Mouse (Mus musculus) adrenal gland, postnatal 14 days (tissue): Measurements from ENCODE around the gene Surf2. TPM values are rescaled to one million over a fixed set of nuclear protein-coding genes. Genes with fewer than 3 reads are reported as not detected.
"Not testable (repeated sequence)": the region's sequence is repeated elsewhere in the genome, so short reads cannot be mapped to it uniquely, and the experiment has no call there.

Source experiments
- DNase-seq: peaks from one replicate; pipeline ENCODE4 v3.0.0; 2021; ENCODE audit warnings: mixed read lengths
- long read RNA-seq, 2 experiments: library from polyadenylated mRNA; stranded (forward); transcript quantifications; one replicate each; pipeline ENCODE4 v2.0.0; 2021
- total RNA-seq: library from RNA; stranded (reverse); gene quantifications from 2 replicates; pipeline ENCODE4 v1.2.3, GENCODE M21; 2021

The Surf2 gene
- total RNA-seq = 33.0 and 35.2 TPM in 2 replicates
- long read RNA-seq, experiment 1, transcript Surf2-202 (5 exons, 740 nt) = minor isoform, 7 of 31 reads
- long read RNA-seq, experiment 1, transcript Surf2-201 (6 exons, 1,203 nt) = major isoform, 13 of 31 reads
- long read RNA-seq, experiment 1, partial matches to known transcripts = 1 of 31 reads
- long read RNA-seq, experiment 1, other reads (novel, unspliced or antisense) = 10 of 31 reads
- long read RNA-seq, experiment 2, transcript Surf2-201 (6 exons, 1,203 nt) = major isoform, 13 of 21 reads
- long read RNA-seq, experiment 2, partial matches to known transcripts = 5 of 21 reads
- long read RNA-seq, experiment 2, other reads (novel, unspliced or antisense) = 3 of 21 reads

DNA sequence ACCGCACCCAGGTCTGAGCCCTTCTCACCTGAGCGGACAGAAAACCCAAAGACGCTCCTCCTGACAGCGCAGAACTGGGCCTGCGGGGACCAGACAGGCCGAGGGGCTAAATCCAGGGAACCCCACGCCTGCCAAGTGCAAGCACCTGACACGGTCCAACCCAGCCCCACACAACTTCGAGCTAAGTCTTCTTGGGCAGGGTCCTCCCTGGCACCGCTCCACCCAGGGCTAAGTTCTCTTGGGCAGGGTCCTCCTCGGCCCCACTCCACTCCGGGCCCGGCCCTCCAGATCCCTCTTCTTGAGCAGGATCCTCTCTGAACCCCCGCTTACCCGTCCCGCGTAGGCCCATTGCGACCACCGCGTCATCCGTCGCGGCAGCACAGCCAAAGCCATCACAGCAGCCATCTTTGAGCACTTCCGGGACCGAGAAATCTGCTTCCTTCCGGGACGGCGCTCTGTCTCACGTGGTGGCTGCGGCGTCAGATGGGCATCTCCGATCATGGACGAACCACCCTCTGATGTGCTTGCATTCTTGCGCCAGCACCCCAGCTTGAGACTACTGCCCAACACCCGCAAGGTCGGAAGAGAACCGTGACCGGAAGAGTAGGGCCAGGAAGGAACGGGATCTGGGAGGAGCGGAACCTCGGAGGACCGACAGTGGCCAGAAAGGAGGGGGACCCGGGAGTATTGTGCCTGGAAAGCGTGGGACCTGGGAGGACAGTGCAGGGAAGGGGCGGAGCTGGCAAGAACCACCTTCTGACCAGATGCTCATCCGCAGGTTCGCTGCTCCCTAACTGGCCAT is at the start of gene Surf2, which contains the start of gene Surf1:
Gene Surf2, plus strand, starts transcription at position 441 of the 802 bp plus-strand sequence.
Gene Surf1, minus strand, starts transcription at position 604 of the 802 bp plus-strand sequence.
- DNase-seq = peak; percentile 91

DNA sequence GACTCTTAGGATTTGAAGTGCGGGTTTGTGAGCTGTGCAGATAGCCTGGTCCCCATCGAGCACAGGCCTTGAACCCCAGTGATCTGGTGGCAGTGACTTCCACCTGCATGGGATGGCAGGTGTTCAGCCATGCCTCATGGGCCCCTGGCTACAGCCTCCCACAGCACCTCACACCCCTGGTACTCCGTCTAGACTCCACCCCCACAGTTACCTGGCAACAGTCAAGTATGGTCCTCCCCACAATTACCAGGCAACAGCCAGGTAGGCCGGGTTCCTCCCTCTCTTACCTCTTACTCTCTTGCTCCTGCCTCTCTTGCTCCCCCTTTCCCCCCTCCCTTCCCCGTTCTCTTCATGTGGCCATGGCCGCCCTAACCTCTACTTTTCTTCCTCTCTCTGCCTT is 45.5 kb upstream of the Surf2 start:
- no peak for DNase-seq

DNA sequence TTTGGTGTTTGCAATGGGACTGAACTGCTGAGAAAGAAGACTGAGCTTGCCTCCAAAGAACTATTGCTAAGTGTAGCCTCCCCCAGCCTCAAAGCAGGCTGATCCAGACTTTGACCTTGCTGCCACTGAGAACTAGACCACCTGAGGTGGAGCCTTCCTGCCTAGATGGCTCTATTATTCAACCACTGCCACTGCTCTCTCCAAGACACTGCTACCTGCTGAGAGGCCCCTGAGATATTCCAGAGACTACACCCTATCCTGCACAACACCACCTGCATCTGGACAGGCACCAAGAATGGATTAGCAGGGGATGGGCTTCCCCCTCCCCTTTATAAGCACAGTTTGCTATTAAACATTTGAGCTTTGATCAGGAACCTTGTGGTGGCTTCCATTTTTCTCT is 37.6 kb upstream of the Surf2 start:
- DNase-seq = no peak

DNA sequence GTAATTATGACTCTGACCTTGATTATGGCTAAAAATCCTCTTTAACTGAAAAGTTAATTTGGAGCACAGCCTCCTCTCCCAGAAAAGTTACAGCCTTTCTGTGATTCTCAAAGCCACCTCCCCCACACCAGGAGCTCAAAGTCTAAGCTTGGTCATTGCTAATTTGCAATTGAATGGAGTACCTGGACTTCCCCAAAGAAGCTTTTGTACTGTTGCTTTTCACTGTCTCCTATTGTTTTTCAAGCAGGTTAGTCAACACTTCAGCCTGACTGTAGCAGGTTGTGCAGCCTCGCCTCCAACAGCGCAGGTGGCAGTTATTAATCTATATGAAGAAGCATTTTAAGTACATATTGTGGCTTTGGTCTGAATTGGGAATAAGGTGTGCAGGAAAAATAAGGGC is 30.6 kb upstream of the Surf2 start:
- DNase-seq = not testable (repeated sequence)

DNA sequence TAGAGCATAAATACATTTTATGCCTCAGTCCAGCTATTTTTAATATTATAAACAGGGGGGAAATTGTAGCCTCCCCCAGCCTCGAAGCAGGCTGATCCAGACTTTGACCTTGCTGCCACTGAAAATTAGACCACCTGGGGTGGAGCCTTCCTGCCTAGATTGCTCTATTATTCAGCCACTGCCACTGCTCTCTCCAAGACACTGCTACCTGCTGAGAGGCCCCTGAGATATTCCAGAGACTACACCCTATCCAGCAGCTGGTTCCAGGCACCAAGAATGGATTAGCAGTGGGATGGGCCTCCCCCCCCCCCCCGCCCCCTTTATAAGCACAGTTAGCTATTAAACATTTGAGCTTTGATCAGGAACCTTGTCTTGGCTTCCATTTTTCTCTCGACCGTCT is 30.0 kb upstream of the Surf2 start:
- DNase-seq = not testable (repeated sequence)

DNA sequence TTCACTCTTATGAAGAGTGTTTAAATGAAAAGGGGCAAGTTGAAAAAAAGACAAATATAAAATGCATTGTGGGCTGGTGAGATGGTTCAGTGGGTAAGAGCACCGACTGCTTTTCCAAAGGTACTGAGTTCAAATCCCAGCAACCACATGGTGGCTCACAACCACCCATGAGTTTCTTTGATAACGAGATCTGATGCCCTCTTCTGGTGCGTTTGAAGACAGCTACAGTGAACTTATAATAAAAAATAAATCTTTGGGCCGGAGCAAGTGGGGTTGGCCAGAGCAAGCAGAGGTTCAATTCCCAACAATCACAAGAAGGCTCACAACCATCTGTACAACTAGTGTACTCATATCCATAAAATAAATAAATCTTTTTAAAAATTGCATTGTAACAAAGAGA is 20.3 kb upstream of the Surf2 start:
- DNase-seq = no peak

DNA sequence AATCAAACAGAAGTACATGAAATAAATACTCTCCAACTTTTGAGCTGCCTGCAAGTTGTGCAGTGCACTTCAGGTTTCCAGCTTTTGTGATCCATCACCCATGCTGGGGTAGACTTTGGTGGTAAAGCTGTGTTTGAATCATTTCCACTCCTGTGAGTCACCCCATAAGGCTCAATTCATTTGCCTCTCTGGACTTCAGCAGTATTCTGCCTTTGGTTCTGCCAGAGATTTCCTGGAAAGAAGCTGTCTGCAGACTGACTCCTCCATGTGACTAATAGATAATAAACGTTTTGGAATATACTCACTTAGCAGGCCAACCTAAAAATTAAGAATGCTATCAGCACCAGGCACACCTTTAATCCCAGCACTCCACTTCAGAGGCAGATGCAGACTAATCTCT is 15.4 kb upstream of the Surf2 start:
- no peak for DNase-seq

DNA sequence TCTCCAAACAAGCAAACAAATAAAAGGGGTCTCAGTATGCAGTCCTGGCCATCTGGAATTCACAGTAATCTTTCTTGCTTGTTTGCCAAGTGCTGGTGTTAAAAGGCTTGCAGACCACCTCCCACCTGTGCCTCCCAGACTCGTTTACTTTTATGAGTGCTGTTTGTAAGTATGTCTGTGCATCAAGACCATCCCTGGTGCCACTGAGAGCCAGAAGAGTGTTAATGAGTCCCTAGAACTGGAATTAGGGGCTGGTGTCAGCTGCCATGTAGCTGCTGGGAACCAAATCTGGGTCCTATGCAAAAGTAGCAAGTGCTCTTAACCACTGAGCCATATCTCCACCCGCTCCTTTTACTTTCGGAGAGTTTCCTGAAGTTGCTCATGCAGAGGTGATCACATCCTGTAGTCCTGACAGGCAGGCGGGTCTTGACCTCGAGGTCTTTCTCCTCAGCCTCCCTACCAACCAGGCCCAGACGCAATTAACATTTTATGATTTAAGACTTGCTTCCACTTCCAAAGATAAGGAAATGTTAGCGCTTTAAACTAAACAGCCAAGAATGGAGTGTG is 14.2 kb upstream of the Surf2 start:
- DNase-seq = no peak

DNA sequence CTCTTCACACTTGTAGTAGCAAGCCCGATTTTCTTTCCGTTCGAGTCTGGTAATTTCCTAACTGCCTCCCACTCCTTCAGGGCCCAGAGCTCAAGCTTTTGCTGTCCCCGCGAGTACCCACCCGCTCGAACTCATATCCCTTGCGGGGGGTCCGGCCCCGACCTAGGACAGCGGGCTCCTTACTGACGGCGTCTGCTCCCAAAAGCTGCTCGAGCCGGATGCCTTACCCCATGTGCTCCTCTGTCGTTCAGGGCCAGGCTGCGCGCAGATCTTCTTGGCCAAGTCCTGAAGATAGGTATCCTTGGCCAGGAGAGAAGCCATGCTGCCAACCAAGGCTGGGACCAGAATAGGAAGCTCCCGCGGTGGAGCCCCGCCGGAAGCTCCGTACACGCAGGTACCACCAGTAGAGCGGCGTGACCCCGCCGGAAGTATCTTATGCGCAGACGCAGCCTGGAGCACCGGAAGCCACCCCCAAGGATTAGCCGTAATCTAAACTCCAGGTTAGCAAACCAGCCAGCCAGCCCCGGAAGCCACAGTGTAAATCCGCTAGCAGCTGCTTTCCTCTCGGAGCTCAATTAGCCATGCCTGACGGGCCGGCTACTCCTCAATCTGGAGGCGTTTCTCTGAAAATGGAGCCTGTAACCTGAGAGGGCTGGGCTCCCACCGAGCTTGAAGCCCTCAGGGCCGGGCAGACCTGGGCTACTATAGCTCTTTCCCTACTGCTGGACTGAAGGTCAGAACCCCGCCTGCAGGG is 13.5 kb upstream of the Surf2 start, which contains the start of gene Surf6:
Gene Surf6, minus strand, starts transcription at position 413 of the 754 bp plus-strand sequence.
- peak; percentile 97 for DNase-seq

DNA sequence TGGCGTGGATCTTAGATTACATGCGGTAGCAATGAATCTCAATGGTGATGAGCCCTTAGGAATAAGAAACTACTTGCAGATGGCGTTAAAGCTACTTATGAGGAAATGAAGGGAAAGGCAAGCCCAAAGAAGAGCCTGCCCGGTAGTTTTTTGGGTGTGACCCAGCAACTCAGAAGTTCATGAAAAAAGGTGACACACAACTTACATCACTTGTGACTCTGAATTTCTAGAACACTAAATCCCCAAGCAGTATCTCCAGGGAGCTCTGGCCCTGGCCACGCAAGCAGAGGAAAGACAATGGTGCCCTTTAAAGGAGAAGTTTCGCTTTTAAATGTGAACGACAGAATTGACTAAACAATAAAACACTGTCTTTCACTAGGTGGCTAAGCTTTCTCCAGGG is 12.9 kb upstream of the Surf2 start:
- peak; percentile 40 for DNase-seq

DNA sequence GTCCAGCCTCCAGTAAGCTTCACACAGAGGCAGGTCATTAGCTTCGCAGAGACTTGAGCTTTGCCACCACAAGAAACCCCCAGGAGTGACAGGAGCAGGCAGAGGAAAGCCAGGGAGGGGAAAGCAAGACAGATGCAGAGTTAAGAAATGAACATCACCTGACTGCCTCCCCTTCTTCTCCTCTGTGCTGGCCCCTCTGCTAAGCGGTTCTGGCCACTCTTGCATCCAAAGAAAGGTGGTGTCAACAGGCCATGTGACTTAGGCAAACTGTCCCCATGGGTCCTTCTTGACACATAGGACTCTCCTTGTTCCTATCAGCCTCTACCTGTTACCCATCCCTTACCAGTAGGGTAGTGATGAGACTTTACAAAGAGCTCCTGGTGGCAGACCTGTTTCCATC is 10.2 kb upstream of the Surf2 start:
- DNase-seq = no peak

DNA sequence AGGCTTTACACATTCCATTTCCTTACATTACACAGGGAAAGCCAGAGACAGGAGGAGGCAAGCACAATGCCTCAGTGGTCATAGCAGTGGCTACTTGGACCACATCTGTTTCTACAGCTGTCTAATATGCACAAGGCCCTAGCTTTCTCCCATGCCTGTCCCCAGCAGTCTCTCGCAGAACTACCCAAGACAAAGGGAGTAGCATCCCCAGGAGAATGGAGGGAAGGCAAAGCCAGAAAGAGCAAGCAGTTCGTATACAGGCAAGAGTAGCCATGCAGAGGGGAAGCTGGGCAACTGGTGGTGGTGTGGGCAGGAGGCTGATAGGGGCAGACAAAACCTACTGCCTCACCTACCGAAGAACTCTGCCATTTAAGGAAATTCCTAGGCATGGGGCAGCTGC is 9.7 kb upstream of the Surf2 start:
- DNase-seq = no peak

DNA sequence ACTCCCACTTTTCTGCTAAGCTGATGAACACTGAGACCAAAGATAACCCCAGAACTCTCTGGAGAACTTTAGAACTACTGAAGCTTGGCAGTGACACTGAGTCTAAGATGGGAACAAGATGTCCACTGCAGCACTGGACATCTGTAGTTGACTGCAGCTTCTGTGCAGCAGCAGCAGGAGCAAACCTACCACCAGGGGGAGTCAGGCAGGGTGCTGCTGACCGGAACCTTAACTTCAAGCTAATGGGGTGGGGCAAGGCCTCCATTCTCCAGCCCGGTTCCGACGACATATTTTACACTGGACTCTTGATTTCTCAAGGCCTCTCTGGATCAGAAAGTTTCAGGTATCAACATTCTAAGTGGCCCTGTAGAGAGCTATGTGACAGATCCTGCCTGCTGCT is 9.1 kb upstream of the Surf2 start:
- peak; percentile 83 for DNase-seq

DNA sequence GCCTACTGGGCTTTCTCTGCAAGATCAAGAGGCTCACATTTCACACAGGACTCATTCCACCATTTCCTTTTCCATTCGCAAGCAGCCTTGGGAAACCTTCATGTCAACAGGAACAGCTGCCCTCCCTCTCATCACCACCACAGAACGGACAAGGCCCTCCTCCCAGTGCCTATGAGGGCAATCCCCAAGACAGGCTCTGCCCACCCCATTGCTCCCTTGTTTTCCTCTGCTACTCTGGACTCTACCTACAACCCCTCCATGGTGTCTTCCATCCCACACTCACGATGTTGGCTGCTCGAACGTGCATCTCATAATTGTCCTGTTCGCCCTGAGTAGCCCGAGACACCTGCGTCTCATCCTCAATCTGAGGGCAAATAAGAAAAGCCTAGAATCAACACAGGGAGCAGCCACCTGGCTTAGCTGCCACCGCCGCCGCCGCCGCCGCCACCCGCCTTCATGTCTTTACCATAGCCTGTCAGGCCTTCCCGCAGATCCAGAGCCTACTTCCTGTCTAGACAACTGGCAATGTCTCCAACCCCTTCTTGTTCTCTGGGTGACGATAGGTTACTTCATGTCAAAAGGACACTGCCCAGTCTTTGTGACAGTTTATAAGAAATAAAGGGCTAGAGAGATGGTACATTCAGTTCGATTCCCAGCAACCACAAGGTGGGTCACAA is 7.3 kb upstream of the Surf2 start:
- no peak for DNase-seq

DNA sequence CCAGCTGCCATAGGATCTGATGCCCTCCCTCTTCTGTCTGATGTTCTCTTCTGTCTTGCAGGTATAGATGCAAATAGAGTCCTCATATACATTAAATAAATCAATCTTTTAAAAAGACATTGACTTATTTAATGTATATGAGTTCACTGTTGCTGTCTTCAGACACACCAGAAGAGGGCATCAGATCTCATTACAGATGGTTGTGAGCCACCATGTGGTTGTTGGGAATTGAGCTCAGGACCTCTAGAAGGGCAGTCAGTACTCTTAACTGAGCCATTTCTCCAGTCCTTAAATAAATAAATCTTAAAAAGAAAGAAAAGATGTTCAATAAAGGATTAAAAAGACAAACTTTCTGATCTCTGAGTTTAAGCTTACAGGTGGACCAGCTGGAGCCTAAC is 6.8 kb upstream of the Surf2 start:
- no peak for DNase-seq

DNA sequence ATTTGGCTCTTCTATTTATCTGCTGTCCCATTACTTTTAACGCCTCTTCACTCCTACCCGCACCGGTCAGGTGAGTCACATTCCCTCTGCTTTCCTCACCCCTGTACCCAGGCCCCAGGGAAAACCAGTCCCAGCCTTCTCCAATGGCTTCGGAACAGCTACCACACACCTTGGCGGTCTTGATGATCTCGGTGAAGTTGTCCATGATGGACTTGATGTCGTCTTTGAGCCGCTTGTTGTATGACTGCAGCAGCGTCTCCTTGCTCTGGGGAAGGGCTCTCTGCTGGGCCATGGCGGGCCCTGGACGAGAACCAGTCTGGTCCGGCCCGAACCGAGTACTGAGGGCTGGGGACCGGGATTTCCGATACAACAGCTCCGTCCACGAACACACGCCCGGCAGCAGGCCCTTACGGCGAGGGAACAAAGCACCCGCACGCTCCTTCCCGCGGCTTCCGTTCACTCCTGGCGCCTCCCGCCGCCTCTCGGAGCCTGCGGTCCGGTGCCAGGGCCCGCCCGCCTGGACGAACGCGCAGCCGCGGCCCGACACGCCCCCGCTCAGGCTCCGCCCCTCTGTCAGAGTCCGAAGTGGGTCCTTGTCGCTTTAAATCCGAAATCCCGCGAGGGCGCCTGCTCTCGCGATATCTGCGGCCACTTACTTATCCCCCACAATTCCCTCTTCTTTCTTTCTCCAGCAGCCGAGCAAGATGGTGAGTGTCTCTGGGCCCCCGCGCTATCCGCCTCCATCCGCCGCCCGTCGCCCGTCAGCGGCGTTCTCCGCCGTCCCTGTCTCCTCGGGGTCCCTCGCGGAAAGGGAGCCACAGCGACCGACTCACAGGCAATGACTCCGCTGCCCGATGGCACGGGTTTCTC is 5.8 kb upstream of the Surf2 start, which contains the start of the genes Med22 and Rpl7a:
Gene Med22, minus strand, starts transcription at position 554 of the 870 bp plus-strand sequence.
Gene Rpl7a, plus strand, starts transcription at position 641 of the 870 bp plus-strand sequence.
- DNase-seq = peak; percentile 100

DNA sequence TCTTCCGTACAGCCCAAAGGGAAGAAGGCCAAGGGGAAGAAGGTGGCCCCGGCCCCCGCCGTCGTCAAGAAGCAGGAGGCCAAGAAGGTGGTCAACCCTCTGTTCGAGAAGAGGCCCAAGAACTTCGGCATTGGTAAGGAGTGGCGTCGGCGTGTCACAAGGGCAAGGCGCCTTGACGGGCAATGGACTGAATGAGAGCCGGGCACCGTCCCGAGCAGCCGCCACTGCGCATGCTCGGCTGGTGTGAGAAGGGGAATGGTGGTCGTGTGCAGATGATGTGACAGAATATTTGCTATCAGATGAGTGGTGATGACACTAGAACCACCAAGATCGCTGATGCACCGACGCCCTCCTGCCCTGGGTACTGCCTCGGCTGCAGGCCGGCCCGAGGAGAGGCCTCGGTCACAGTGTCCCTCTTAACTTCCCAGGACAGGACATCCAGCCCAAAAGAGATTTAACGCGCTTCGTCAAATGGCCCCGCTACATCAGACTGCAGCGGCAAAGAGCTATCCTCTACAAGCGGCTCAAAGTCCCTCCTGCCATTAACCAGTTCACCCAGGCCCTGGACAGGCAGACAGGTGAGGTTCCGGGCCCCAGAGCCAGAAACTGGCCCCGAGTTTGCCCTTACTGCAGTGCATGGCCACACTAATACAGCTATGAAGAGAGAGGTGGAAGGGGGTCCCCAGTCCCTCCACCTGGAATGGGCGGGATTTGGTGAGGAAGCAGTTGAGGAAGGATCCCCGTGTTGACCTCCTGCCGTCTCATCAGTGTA is 5.0 kb upstream of the Surf2 start:
- DNase-seq = peak; percentile 80

DNA sequence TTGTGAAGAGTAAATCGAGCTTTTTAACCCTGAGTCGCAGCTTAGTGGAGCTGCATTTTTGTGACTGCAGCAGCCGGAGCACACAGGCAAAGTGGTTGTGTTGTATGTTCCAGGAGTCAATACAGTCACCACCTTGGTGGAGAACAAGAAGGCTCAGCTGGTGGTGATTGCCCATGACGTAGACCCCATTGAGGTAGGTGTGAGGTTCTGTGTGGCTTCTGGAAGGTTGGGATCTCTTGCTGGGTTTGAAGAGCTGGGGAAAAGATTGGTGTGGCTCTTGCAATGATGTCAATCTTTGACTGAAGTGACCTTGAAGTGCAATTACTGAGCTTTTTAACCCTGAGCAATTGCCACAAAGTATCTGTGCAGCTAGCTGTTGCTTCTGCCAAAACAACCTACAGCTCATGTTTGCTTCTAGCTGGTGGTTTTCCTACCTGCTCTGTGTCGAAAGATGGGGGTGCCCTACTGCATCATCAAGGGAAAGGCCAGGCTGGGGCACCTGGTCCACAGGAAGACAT is 3.9 kb upstream of the Surf2 start:
- no peak for DNase-seq

DNA sequence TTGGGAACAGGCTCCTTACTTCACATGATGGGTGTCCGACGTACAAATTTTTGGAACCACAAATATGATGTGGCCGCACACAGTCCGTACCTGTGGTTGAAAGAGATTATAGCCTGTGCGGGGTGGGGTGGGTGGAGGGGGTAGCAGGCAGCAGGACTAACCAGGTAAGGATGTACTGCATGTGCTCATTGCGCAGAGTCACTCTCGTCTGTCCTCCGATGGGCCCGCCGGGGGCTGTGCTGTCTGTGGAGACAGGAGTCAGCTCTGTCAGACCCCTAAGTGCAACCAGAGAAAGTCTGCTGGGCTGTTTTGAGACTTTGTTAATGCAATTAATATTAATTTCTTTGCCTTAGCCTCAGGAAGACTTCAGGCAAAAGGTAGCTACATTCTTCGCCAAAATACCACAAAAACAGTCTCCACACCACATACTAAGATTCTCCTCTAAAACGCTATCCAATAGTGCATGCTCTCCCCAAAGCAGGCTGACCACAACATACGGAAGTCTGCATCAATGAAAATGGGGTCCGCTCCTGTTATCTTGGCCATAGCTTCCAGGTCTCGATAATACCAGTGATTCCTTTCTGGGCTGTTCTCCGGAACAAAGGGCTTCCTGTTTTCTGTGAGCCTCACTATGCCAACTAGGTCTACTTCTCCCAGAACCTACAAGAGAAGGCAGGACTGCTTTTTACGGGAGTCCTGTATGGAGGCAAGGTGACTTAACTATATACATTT is 2.6 kb upstream of the Surf2 start:
- no peak for DNase-seq
